20 mouse cellular contexts compared by ENCODE assay signal in genomic region chr6:127912938-127913337, GRCm38 (mm10). TPM values are rescaled to one million over a fixed set of nuclear protein-coding genes. Genes with fewer than 3 reads are reported as not detected.
DNase-seq lines count a peak whose midpoint lies in the region; ATAC-seq and TF ChIP-seq lines count a peak whose summit lies in the region.
"Had no signal": no experiment of that assay in that cellular context is flagged by ENCODE, and none has a peak within 500 bp of the region (broad histone marks: within the 10 kb centered on the region; RNA-seq: fewer than 3 reads in every experiment).

No protein-coding gene starts in this region.

- H3K27ac ChIP-seq in hindbrain, embryonic 13.5 days: no peak overlapping the region
- no peak overlapping the region for H3K27ac ChIP-seq in hindbrain, embryonic 10.5 days
- H3K27ac ChIP-seq in lung, embryonic 14.5 days (ENCODE audit: low read depth): no peak overlapping the region
- H3K27ac ChIP-seq in lung, postnatal 0 days (ENCODE audit: low read length): no peak overlapping the region
- no peak overlapping the region for H3K27ac ChIP-seq in liver, postnatal 0 days (ENCODE audit: low read depth)
- H3K27ac ChIP-seq: embryonic facial prominence, embryonic 15.5 days; layer of hippocampus, adult 2 months had no signal

- H3K9me3 ChIP-seq in hindbrain, embryonic 13.5 days: no peaks in the 10 kb centered on the region
- H3K9me3 ChIP-seq in hindbrain, embryonic 10.5 days: peaks cover 8% of the 10 kb centered on the region; the same call in 1 of the 2 replicates
- no peaks in the 10 kb centered on the region; the same call in 1 of the 2 replicates for H3K9me3 ChIP-seq in lung, embryonic 14.5 days (ENCODE audit: low read depth, low read length)
- H3K9me3 ChIP-seq in lung, postnatal 0 days (ENCODE audit: low read length): no peaks in the 10 kb centered on the region
- H3K9me3 ChIP-seq in liver, postnatal 0 days (ENCODE audit: low read length): no peaks in the 10 kb centered on the region
- H3K9me3 ChIP-seq: embryonic facial prominence, embryonic 15.5 days had no signal

- no peak for TF ChIP-seq CTCF in lung, embryonic 14.5 days (IDR thresholded peaks at IDR 0.05; ENCODE audit: low read depth)
- TF ChIP-seq CTCF in lung, postnatal 0 days (IDR thresholded peaks at IDR 0.05): no peak
- no peak for TF ChIP-seq CTCF in liver, postnatal 0 days (IDR thresholded peaks at IDR 0.05; ENCODE audit: low read depth)

- ATAC-seq in hindbrain, embryonic 13.5 days (ENCODE audit: low FRiP score): peak; percentile 31; the same call in 1 of the 2 replicates
- peak; percentile 25; the same call in 1 of the 2 replicates for ATAC-seq in lung, embryonic 14.5 days (ENCODE audit: insufficient read depth)
- ATAC-seq in lung, postnatal 0 days: peak; percentile 58
- ATAC-seq in liver, postnatal 0 days: no peak

- no peak overlapping the region for H3K9ac ChIP-seq in hindbrain, embryonic 13.5 days
- no peak overlapping the region for H3K9ac ChIP-seq in lung, embryonic 14.5 days
- no peak overlapping the region for H3K9ac ChIP-seq in lung, postnatal 0 days (replicated peaks; ENCODE audit: low read depth)
- H3K9ac ChIP-seq in liver, postnatal 0 days (replicated peaks): no peak overlapping the region
- H3K9ac ChIP-seq: embryonic facial prominence, embryonic 15.5 days had no signal

- no peak for DNase-seq in hindbrain, embryonic 10.5 days (ENCODE audit: low spot score)
- no peak for DNase-seq in lung, embryonic 14.5 days
- no peak for DNase-seq in lung, postnatal 14 days
- DNase-seq in 3T3-L1 (ENCODE audit: low read depth, low spot score): peak; percentile 33
- peak; percentile 27 for DNase-seq in lung, postnatal 0 days (ENCODE audit: low spot score)
- DNase-seq in liver, postnatal 0 days: no peak
- DNase-seq in adrenal gland, adult 8-10 months: no peak
- DNase-seq: cerebellum, adult 2 months; cerebellum, postnatal 36 days; gastrocnemius, postnatal 14 days; heart, adult 18-20 months; kidney, adult 18-20 months; kidney, postnatal 14 days; layer of hippocampus, postnatal 36 days; liver; thymus, postnatal 36 days had no signal

- no peaks in the 10 kb centered on the region for H3K27me3 ChIP-seq in hindbrain, embryonic 13.5 days
- no peaks in the 10 kb centered on the region for H3K27me3 ChIP-seq in hindbrain, embryonic 10.5 days (ENCODE audit: insufficient read depth, poor library complexity, severe bottlenecking)
- no peaks in the 10 kb centered on the region for H3K27me3 ChIP-seq in lung, embryonic 14.5 days (ENCODE audit: insufficient read depth, low read length)
- H3K27me3 ChIP-seq in lung, postnatal 0 days (replicated peaks; ENCODE audit: insufficient read depth, low read length): no peaks in the 10 kb centered on the region
- 0 out of 2 replicates have a peak, but pooled peaks cover 2% of the 10 kb centered on the region for H3K27me3 ChIP-seq in liver, postnatal 0 days (ENCODE audit: insufficient read depth, low read length)
- H3K27me3 ChIP-seq: embryonic facial prominence, embryonic 15.5 days had no signal

- H3K4me3 ChIP-seq in hindbrain, embryonic 13.5 days: no peak overlapping the region
- H3K4me3 ChIP-seq in hindbrain, embryonic 10.5 days: no peak overlapping the region
- H3K4me3 ChIP-seq in lung, embryonic 14.5 days (ENCODE audit: low read depth, low read length): no peak overlapping the region
- no peak overlapping the region for H3K4me3 ChIP-seq in lung, postnatal 0 days (ENCODE audit: low read depth, low read length)
- no peak overlapping the region for H3K4me3 ChIP-seq in liver, postnatal 0 days (ENCODE audit: low read depth, low read length)
- H3K4me3 ChIP-seq: embryonic facial prominence, embryonic 15.5 days; layer of hippocampus, adult 2 months; myocyte had no signal

- 98% methylated on average over 3 of the region's 3 CpGs for WGBS in hindbrain, embryonic 13.5 days
- WGBS in hindbrain, embryonic 10.5 days: 90% methylated on average over 3 of the region's 3 CpGs
- 87% methylated on average over 3 of the region's 3 CpGs for WGBS in lung, embryonic 14.5 days
- WGBS in lung, postnatal 0 days: 94% methylated on average over 3 of the region's 3 CpGs
- 83% methylated on average over 3 of the region's 3 CpGs for WGBS in liver, postnatal 0 days (ENCODE audit: insufficient replicate concordance)

- no peak for TF ChIP-seq EP300 in lung, postnatal 0 days (IDR thresholded peaks at IDR 0.05)
- no peak for TF ChIP-seq EP300 in liver, postnatal 0 days (IDR thresholded peaks at IDR 0.05; ENCODE audit: low read depth)

- H3K4me1 ChIP-seq in hindbrain, embryonic 13.5 days (replicated peaks): peaks cover 12% of the 10 kb centered on the region
- 0 out of 2 replicates have a peak, but pooled peaks cover 7% of the 10 kb centered on the region for H3K4me1 ChIP-seq in hindbrain, embryonic 10.5 days (replicated peaks)
- H3K4me1 ChIP-seq in lung, embryonic 14.5 days (ENCODE audit: insufficient read depth): no peaks in the 10 kb centered on the region
- no peaks in the 10 kb centered on the region for H3K4me1 ChIP-seq in lung, postnatal 0 days (ENCODE audit: insufficient read depth, low read depth, low read length)
- H3K4me1 ChIP-seq in liver, postnatal 0 days (ENCODE audit: insufficient read depth): 0 out of 2 replicates have a peak, but pooled peaks cover 2% of the 10 kb centered on the region
- H3K4me1 ChIP-seq: embryonic facial prominence, embryonic 15.5 days had no signal

- peaks cover 18% of the 10 kb centered on the region for H3K36me3 ChIP-seq in hindbrain, embryonic 13.5 days
- peaks cover 13% of the 10 kb centered on the region for H3K36me3 ChIP-seq in hindbrain, embryonic 10.5 days
- peaks cover 12% of the 10 kb centered on the region for H3K36me3 ChIP-seq in lung, embryonic 14.5 days (ENCODE audit: insufficient read depth)
- H3K36me3 ChIP-seq in lung, postnatal 0 days (ENCODE audit: insufficient read depth, low read length): no peaks in the 10 kb centered on the region; the same call in 1 of the 2 replicates
- no peaks in the 10 kb centered on the region for H3K36me3 ChIP-seq in liver, postnatal 0 days (replicated peaks; ENCODE audit: insufficient read depth, low read length)

- no peak overlapping the region for H3K4me2 ChIP-seq in hindbrain, embryonic 13.5 days
- H3K4me2 ChIP-seq in lung, embryonic 14.5 days: no peak overlapping the region
- H3K4me2 ChIP-seq in lung, postnatal 0 days (replicated peaks; ENCODE audit: low read depth, low read length): no peak overlapping the region
- no peak overlapping the region for H3K4me2 ChIP-seq in liver, postnatal 0 days (ENCODE audit: low read depth, low read length)
- H3K4me2 ChIP-seq: embryonic facial prominence, embryonic 15.5 days had no signal

RNA-seq across cellular contexts. Expression of gene Tspan11, which starts 25.5 kb away (rescaled TPM):
- polyA plus RNA-seq in hindbrain, embryonic 13.5 days (2015; fragmentation: Nextera tagmentation; extraction: Ambion mirVana): 8.6 and 8.7 TPM in 2 replicates
- 6.8 and 15.4 TPM in 2 replicates for polyA plus RNA-seq in hindbrain, embryonic 10.5 days (2016; fragmentation: Nextera tagmentation; extraction: Ambion mirVana)
- polyA plus RNA-seq in lung, embryonic 14.5 days (2014; fragmentation: Nextera tagmentation; extraction: Ambion mirVana): 21.7 and 22.5 TPM in 2 replicates
- 45.0 and 64.3 TPM in 2 replicates for polyA plus RNA-seq in lung, postnatal 0 days (2015; fragmentation: Nextera tagmentation; extraction: Ambion mirVana)
- 0.25 and 0.38 TPM in 2 replicates for polyA plus RNA-seq in liver, postnatal 0 days (2015; fragmentation: Nextera tagmentation; extraction: Ambion mirVana)
- 10 to 100 TPM in 2 of 4 experiments, 1 to 10 TPM in 2; 7.3 to 21.2 (median 12.3) TPM for total RNA-seq in adrenal gland, adult 8-10 months (2022)

Comparison
In these comparisons a context has a peak if more than half of its experiments do, and no peak if none do; other contexts are left out.
1. DNase-seq: peak in 3T3-L1 (single experiment) and lung, postnatal 0 days (single experiment); none in hindbrain, embryonic 10.5 days (single experiment), lung, embryonic 14.5 days (single experiment), lung, postnatal 14 days (single experiment), liver, postnatal 0 days (single experiment) and adrenal gland, adult 8-10 months (single experiment).